Mouse (Mus musculus) neural tube, embryonic 13.5 days (tissue): ENCODE data around the gene Mmrn1. TPM values are rescaled to one million over a fixed set of nuclear protein-coding genes. Genes with fewer than 3 reads are reported as not detected.

Experiments
- ATAC-seq: fragments of 200-750 bp; cut with Nextera tagmentation; 2 replicates; pipeline ENCODE4 v1.8.0; 2017; ENCODE audit warnings: low read depth, mild to moderate bottlenecking, moderate TSS enrichment, moderate library complexity
- H3K27ac ChIP-seq: fragments of 300-500 bp; sonication (generic); replicated peaks from 2 replicates; pipeline ENCODE4 v1.5.1; 2015; ENCODE audit warnings: moderate library complexity, mild to moderate bottlenecking, inconsistent platforms
- H3K27me3 ChIP-seq: fragments of 300-500 bp; sonication (generic); 2 replicates; pipeline ENCODE4 v1.6.1; 2015; ENCODE audit warnings: mild to moderate bottlenecking, inconsistent platforms
- H3K36me3 ChIP-seq: fragments of 300-500 bp; sonication (generic); 2 replicates; pipeline ENCODE4 v1.6.1; 2015; ENCODE audit warnings: mild to moderate bottlenecking, inconsistent platforms
- H3K4me1 ChIP-seq: fragments of 300-500 bp; sonication (generic); replicated peaks from 2 replicates; pipeline ENCODE4 v1.6.1; 2015; ENCODE audit warnings: inconsistent platforms
- H3K4me2 ChIP-seq: fragments of 300-500 bp; sonication (generic); 2 replicates; pipeline ENCODE4 v1.6.1; 2015; ENCODE audit warnings: inconsistent platforms, mild to moderate bottlenecking, moderate library complexity
- H3K4me3 ChIP-seq: fragments of 300-500 bp; sonication (generic); 2 replicates; pipeline ENCODE4 v1.5.1; 2015; ENCODE audit warnings: mild to moderate bottlenecking, inconsistent platforms
- H3K9ac ChIP-seq: fragments of 300-500 bp; sonication (generic); 2 replicates; pipeline ENCODE4 v1.6.1; 2015; ENCODE audit warnings: moderate library complexity, mild to moderate bottlenecking, inconsistent platforms
- H3K9me3 ChIP-seq: fragments of 300-500 bp; sonication (generic); 2 replicates; pipeline ENCODE4 v1.6.1; 2016; ENCODE audit warnings: inconsistent platforms
- WGBS: fragments of 180-500 bp; shearing (Covaris S2); methylation state at CpG from one replicate; pipeline ENCODE4 v1.1.7; 2015; 5-methylcytosine and 5-hydroxymethylcytosine counted together
- polyA plus RNA-seq: library from polyadenylated mRNA; unstranded; fragments of >200 nt; fragmentation: Nextera tagmentation; extraction: Ambion mirVana; gene quantifications from 2 replicates; pipeline ENCODE4 v1.2.1, GENCODE M21; 2015

The Mmrn1 gene
- polyA plus RNA-seq, 1 experiment from 2014 or later = 3.5 TPM

DNA sequence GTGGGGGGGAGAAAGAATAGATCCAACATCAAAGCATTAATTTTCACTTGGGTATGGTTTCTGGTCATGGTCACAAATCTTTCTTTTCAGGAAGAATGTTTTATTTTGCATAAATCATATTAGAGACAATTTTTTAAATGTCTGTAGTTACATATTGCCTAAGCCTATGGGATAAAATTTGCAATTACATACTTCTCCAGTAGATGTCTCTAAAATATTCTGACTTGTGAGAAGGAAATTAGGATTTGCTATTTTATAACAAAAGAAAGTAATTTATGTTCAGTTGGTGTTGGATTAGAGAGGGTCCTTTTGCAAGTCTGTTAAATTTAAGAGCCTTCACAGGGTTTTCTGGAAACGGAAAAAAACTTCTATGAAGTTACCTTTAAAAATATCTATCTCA, 39.0 kb downstream of the Mmrn1 start:
- 57% methylated on average over 1 of the region's 1 CpGs for WGBS
- H3K4me2 ChIP-seq = no peak overlapping the region
- H3K4me3 ChIP-seq = no peak overlapping the region
- H3K27me3 ChIP-seq = no peaks in the 10 kb centered on the region
- H3K9me3 ChIP-seq = no peaks in the 10 kb centered on the region
- H3K4me1 ChIP-seq = 0 out of 2 replicates have a peak, but pooled peaks cover 4% of the 10 kb centered on the region
- H3K9ac ChIP-seq = no peak overlapping the region
- ATAC-seq = no peak
- no peaks in the 10 kb centered on the region for H3K36me3 ChIP-seq
- no peak overlapping the region for H3K27ac ChIP-seq

- WGBS = 87% methylated on average over 4 of the region's 4 CpGs
- H3K9me3 ChIP-seq = no peaks in the 10 kb centered on the region
- ATAC-seq = no peak
- no peaks in the 10 kb centered on the region for H3K4me1 ChIP-seq
- no peak overlapping the region for H3K27ac ChIP-seq
- no peaks in the 10 kb centered on the region for H3K36me3 ChIP-seq
- no peak overlapping the region for H3K4me3 ChIP-seq
- H3K9ac ChIP-seq = no peak overlapping the region
- H3K27me3 ChIP-seq = no peaks in the 10 kb centered on the region
- no peak overlapping the region for H3K4me2 ChIP-seq
These were observed 42.2 kb downstream of the Mmrn1 start for GRCm38 (mm10) chr6:60966931-60967330.

- WGBS = 84% methylated on average over 6 of the region's 6 CpGs
- Histone ChIP-seq H3K9ac (no peak overlapping the region), H3K36me3 (no peaks in the 10 kb centered on the region), H3K4me1 (no peaks in the 10 kb centered on the region), H3K27me3 (no peaks in the 10 kb centered on the region), H3K27ac (no peak overlapping the region), H3K4me2 (no peak overlapping the region), H3K9me3 (no peaks in the 10 kb centered on the region), H3K4me3 (no peak overlapping the region)
- ATAC-seq = no peak
These were observed 44.6 kb downstream of the Mmrn1 start for GRCm38 (mm10) chr6:60969407-60969806.

GRCm38 (mm10) chr6:60970811-60971210, 46.0 kb downstream of the Mmrn1 start:
- 77% methylated on average over 2 of the region's 2 CpGs for WGBS
- H3K9ac ChIP-seq = no peak overlapping the region
- H3K27ac ChIP-seq = no peak overlapping the region
- H3K9me3 ChIP-seq = no peaks in the 10 kb centered on the region
- H3K4me2 ChIP-seq = no peak overlapping the region
- H3K27me3 ChIP-seq = no peaks in the 10 kb centered on the region
- no peaks in the 10 kb centered on the region for H3K4me1 ChIP-seq
- ATAC-seq = no peak
- no peak overlapping the region for H3K4me3 ChIP-seq
- no peaks in the 10 kb centered on the region for H3K36me3 ChIP-seq

- H3K27ac ChIP-seq = no peak overlapping the region
- H3K4me1 ChIP-seq = no peaks in the 10 kb centered on the region
- no peak overlapping the region for H3K4me3 ChIP-seq
- H3K27me3 ChIP-seq = no peaks in the 10 kb centered on the region
- H3K9ac ChIP-seq = no peak overlapping the region
- H3K36me3 ChIP-seq = no peaks in the 10 kb centered on the region
- no peak for ATAC-seq
- 80% methylated on average over 1 of the region's 1 CpGs for WGBS
- H3K4me2 ChIP-seq = no peak overlapping the region
- no peaks in the 10 kb centered on the region for H3K9me3 ChIP-seq
These were observed 53.8 kb downstream of the Mmrn1 start for GRCm38 (mm10) chr6:60978610-60979009.

DNA sequence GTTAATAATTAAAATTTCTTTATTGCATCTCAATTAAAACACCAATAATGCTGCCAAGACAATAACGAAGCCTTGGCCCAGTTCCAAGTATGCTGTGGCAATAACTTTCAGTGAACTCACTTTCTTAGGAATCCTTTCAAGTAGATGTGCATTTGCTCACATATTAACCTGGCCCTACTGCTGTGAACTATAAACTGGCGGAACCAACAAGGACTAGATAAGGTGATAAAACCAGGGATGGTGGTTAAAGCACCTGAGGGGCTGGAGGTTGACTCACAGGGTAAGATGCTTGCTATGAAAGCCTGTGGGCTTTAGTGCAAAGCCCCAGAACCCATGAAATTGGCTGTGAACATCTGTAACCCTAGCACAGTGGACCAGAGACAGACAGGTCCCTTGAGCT, 54.3 kb downstream of the Mmrn1 start:
- 85% methylated on average over 2 of the region's 2 CpGs for WGBS

DNA sequence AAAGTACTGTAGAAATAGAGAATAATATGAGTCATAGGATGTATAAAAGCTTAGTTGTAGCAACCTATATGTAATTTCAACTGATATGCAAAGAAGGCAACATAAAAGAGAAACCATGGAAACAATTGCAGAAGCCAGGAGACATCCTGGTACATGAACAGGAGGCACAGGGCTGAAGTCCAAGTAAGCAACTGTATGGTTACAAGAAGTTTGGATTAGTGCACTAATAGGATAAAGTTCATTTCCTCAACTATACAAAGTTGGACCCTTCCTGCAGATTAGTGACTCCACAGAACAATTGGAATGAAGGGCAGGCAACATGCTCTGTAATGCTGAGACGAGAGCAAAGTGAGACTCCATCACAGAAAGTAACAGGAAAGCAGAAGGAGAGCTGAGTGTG, 59.6 kb downstream of the Mmrn1 start:
- Histone ChIP-seq H3K27me3 (no peaks in the 10 kb centered on the region), H3K9ac (no peak overlapping the region), H3K4me2 (no peak overlapping the region), H3K36me3 (no peaks in the 10 kb centered on the region), H3K9me3 (no peaks in the 10 kb centered on the region), H3K4me1 (no peaks in the 10 kb centered on the region), H3K27ac (no peak overlapping the region), H3K4me3 (no peak overlapping the region)
- no peak for ATAC-seq
- WGBS = 87% methylated on average over 1 of the region's 1 CpGs

More for the DNA sequence above, 54.3 kb downstream of the Mmrn1 start:
- H3K27me3 ChIP-seq = no peaks in the 10 kb centered on the region
- no peak overlapping the region for H3K9ac ChIP-seq
- no peak for ATAC-seq
- no peak overlapping the region for H3K4me3 ChIP-seq
- no peaks in the 10 kb centered on the region for H3K4me1 ChIP-seq
- no peak overlapping the region for H3K27ac ChIP-seq
- no peak overlapping the region for H3K4me2 ChIP-seq
- H3K36me3 ChIP-seq = no peaks in the 10 kb centered on the region
- H3K9me3 ChIP-seq = no peaks in the 10 kb centered on the region

DNA sequence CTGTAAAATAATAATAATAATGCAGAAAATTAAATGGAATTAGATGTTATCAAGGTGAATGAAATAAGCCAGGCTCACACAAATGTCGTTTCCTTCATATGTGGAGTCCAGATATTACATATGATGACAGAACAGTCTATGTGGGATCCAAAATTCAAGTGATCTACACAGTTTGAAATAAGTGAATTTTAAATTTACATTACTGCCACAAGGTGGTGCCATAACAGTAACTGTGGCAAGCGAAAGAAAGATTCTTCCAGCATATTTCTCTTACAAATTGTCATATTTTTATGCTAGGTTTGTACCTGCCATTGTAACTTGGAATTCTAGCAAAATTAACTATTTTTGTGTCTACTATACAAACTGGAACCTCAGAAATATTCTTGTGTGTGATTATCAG, 61.1 kb downstream of the Mmrn1 start:
- 41% methylated on average over 2 of the region's 2 CpGs for WGBS
- no peaks in the 10 kb centered on the region for H3K9me3 ChIP-seq
- H3K4me2 ChIP-seq = no peak overlapping the region
- H3K4me1 ChIP-seq = no peaks in the 10 kb centered on the region
- no peaks in the 10 kb centered on the region for H3K27me3 ChIP-seq
- no peak overlapping the region for H3K27ac ChIP-seq
- no peak overlapping the region for H3K9ac ChIP-seq
- no peaks in the 10 kb centered on the region for H3K36me3 ChIP-seq
- no peak overlapping the region for H3K4me3 ChIP-seq
- no peak for ATAC-seq

- 88% methylated on average over 11 of the region's 11 CpGs for WGBS
- H3K27me3 ChIP-seq = no peaks in the 10 kb centered on the region
- ATAC-seq = no peak
- H3K27ac ChIP-seq = no peak overlapping the region
- H3K4me3 ChIP-seq = no peak overlapping the region
- H3K36me3 ChIP-seq = no peaks in the 10 kb centered on the region
- H3K9me3 ChIP-seq = no peaks in the 10 kb centered on the region
- no peaks in the 10 kb centered on the region for H3K4me1 ChIP-seq
- no peak overlapping the region for H3K9ac ChIP-seq
- H3K4me2 ChIP-seq = no peak overlapping the region
These were observed 62.1 kb downstream of the Mmrn1 start for GRCm38 (mm10) chr6:60986914-60987313.

GRCm38 (mm10) chr6:60987804-60988203, 63.0 kb downstream of the Mmrn1 start:
- Histone ChIP-seq H3K27ac (no peak overlapping the region), H3K4me2 (no peak overlapping the region), H3K4me1 (no peaks in the 10 kb centered on the region), H3K4me3 (no peak overlapping the region), H3K9ac (no peak overlapping the region), H3K36me3 (no peaks in the 10 kb centered on the region), H3K9me3 (no peaks in the 10 kb centered on the region), H3K27me3 (no peaks in the 10 kb centered on the region)
- 86% methylated on average over 3 of the region's 3 CpGs for WGBS
- no peak for ATAC-seq

- no peak for ATAC-seq
- H3K4me3 ChIP-seq = no peak overlapping the region
- no peak overlapping the region for H3K27ac ChIP-seq
- no peaks in the 10 kb centered on the region for H3K36me3 ChIP-seq
- H3K4me2 ChIP-seq = no peak overlapping the region
- no peaks in the 10 kb centered on the region for H3K27me3 ChIP-seq
- peaks cover 26% of the 10 kb centered on the region for H3K4me1 ChIP-seq
- 97% methylated on average over 1 of the region's 1 CpGs for WGBS
- no peak overlapping the region for H3K9ac ChIP-seq
- H3K9me3 ChIP-seq = no peaks in the 10 kb centered on the region
These were observed 67.6 kb downstream of the Mmrn1 start for GRCm38 (mm10) chr6:60992366-60992765.

DNA sequence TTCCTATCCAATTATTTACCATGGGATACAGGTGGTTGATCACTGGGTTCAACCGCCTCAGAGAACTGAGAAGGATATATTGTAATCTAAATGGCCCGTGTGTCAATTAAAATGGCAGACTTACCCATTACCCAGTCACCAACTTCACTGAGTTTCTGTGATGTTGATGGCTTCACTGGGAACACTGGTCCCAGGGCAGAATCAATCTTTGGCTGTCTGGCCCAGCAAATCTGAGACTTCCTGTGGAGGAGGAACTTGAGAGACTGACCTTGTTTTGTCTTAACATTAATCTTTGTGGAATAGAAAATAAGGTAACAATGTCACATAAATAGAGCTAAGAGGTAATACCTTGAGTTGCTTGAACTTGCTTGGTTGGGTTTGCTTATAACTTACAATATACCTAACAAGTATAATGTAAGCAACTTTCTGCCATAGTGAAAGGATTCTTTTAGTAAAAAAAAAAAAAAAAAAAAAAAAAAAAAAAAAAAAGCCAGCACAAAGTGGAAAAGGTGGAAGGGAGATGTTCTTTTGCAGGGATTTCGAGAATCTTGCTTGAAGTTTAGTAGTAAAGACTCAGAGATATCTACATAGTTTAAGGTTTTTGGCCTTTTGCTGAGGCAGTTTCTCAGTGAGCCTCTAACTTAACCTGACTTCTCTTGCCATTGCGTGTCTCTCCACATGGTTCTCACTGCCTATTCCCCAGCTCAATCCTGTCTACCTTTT, 68.8 kb downstream of the Mmrn1 start:
- H3K36me3 ChIP-seq = no peaks in the 10 kb centered on the region
- no peak overlapping the region for H3K27ac ChIP-seq
- H3K4me1 ChIP-seq = peaks cover 26% of the 10 kb centered on the region
- no peak overlapping the region for H3K4me2 ChIP-seq
- H3K9me3 ChIP-seq = no peaks in the 10 kb centered on the region
- 66% methylated on average over 4 of the region's 4 CpGs for WGBS
- no peak for ATAC-seq
- H3K9ac ChIP-seq = no peak overlapping the region
- H3K27me3 ChIP-seq = no peaks in the 10 kb centered on the region
- no peak overlapping the region for H3K4me3 ChIP-seq

DNA sequence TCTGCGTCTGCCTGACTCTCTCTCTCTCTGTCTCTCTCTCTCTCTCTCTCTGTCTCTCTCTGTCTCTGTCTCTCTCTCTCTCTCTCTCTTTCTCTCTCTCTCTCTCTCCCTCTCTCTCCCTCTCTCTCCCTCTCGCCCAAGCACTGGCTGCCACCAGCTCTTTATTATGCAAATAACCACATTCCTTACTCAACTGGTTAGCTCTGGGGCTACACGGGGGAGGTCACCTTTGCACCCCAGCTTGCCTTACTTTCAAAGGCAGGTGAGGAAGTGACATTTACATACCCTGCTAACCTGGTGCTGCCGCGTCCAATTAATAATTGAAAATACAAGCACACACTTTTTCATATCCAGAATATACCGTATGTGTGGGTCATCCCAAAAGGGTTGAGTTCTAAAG, 69.3 kb downstream of the Mmrn1 start:
- Histone ChIP-seq H3K4me3 (no peak overlapping the region), H3K36me3 (no peaks in the 10 kb centered on the region), H3K27me3 (no peaks in the 10 kb centered on the region), H3K4me2 (0 out of 2 replicates have a peak overlapping the region, but pooled peaks have one; percentile 3), H3K9me3 (no peaks in the 10 kb centered on the region), H3K9ac (no peak overlapping the region), H3K27ac (no peak overlapping the region), H3K4me1 (peaks cover 26% of the 10 kb centered on the region)
- no peak for ATAC-seq
- WGBS = 22% methylated on average over 6 of the region's 6 CpGs
